Mouse (Mus musculus) forebrain, embryonic 11.5 days (tissue): Measurements from ENCODE around the gene Dnah12. TPM values are rescaled to one million over a fixed set of nuclear protein-coding genes. Genes with fewer than 3 reads are reported as not detected.

Experiments used
- ATAC-seq: fragments of 200-750 bp; cut with Nextera tagmentation; replicated peaks from 2 replicates; pipeline ENCODE4 v1.8.0; 2017; ENCODE audit warnings: moderate TSS enrichment; ENCODE audit not compliant: low FRiP score
- DNase-seq: peaks from one replicate; pipeline ENCODE4 v3.0.0-alpha.2; 2017; ENCODE audit warnings: low spot score
- H3K27ac ChIP-seq: fragments of 300-500 bp; sonication (generic); 2 replicates; pipeline ENCODE4 v1.5.1; 2014; ENCODE audit warnings: low read depth, low read length
- H3K27me3 ChIP-seq: fragments of 300-500 bp; sonication (generic); 2 replicates; pipeline ENCODE4 v1.6.1; 2014; ENCODE audit warnings: mild to moderate bottlenecking, low read length, mixed read lengths; ENCODE audit not compliant: control insufficient read depth, insufficient read depth
- H3K36me3 ChIP-seq: fragments of 300-500 bp; sonication (generic); 2 replicates; pipeline ENCODE4 v1.6.1; 2014; ENCODE audit warnings: mild to moderate bottlenecking, low read length, moderate library complexity, mixed read lengths; ENCODE audit not compliant: control insufficient read depth, insufficient read depth
- H3K4me1 ChIP-seq: fragments of 300-500 bp; sonication (generic); replicated peaks from 2 replicates; pipeline ENCODE4 v1.6.1; 2014; ENCODE audit warnings: low read length, mixed read lengths; ENCODE audit not compliant: control insufficient read depth, insufficient read depth
- H3K4me2 ChIP-seq: fragments of 300-500 bp; sonication (generic); 2 replicates; pipeline ENCODE4 v1.6.1; 2014; ENCODE audit warnings: low read depth, mild to moderate bottlenecking, low read length, moderate library complexity, mixed read lengths; ENCODE audit not compliant: severe bottlenecking
- H3K4me3 ChIP-seq: fragments of 300-500 bp; sonication (generic); 2 replicates; pipeline ENCODE4 v1.5.1; 2014; ENCODE audit warnings: low read depth, low read length
- H3K9ac ChIP-seq: fragments of 300-500 bp; sonication (generic); 2 replicates; pipeline ENCODE4 v1.6.1; 2014; ENCODE audit warnings: low read length
- H3K9me3 ChIP-seq: fragments of 300-500 bp; sonication (generic); 2 replicates; pipeline ENCODE4 v1.6.1; 2016; ENCODE audit warnings: low read length, mixed read lengths; ENCODE audit not compliant: control insufficient read depth
- WGBS: fragments of 180-500 bp; shearing (Covaris S2); extraction: QIAGEN DNeasy Blood & Tissue Kit; methylation state at CpG from one replicate; pipeline ENCODE4 v1.1.7; 2014; 5-methylcytosine and 5-hydroxymethylcytosine counted together
- polyA plus RNA-seq: library from polyadenylated mRNA; unstranded; fragments of >200 nt; fragmentation: Nextera tagmentation; extraction: Ambion mirVana; gene quantifications from 2 replicates; pipeline ENCODE4 v1.2.1, GENCODE M21; 2014

The Dnah12 gene
- polyA plus RNA-seq, 1 experiment from 2014 or later: 0.04 TPM

GRCm38 (mm10) chr14:26813871-26814270 lies 120.8 kb downstream of the Dnah12 start:
- Histone ChIP-seq H3K27me3 (no peaks in the 10 kb centered on the region), H3K36me3 (no peaks in the 10 kb centered on the region), H3K4me1 (no peaks in the 10 kb centered on the region), H3K9ac (no peak overlapping the region), H3K27ac (no peak overlapping the region), H3K4me3 (no peak overlapping the region), H3K4me2 (no peak overlapping the region), H3K9me3 (no peaks in the 10 kb centered on the region)
- 93% methylated on average over 2 of the region's 2 CpGs for WGBS
- DNase-seq: no peak
- no peak for ATAC-seq

GRCm38 (mm10) chr14:26814908-26815307 lies 121.8 kb downstream of the Dnah12 start:
- 57% methylated on average over 3 of the region's 3 CpGs for WGBS
- no peak for ATAC-seq
- DNase-seq: no peak

GRCm38 (mm10) chr14:26816785-26817184 lies 123.7 kb downstream of the Dnah12 start:
- Histone ChIP-seq H3K4me3 (no peak overlapping the region), H3K4me1 (no peaks in the 10 kb centered on the region), H3K27me3 (no peaks in the 10 kb centered on the region), H3K27ac (no peak overlapping the region), H3K36me3 (no peaks in the 10 kb centered on the region), H3K4me2 (no peak overlapping the region), H3K9ac (no peak overlapping the region), H3K9me3 (no peaks in the 10 kb centered on the region)
- ATAC-seq: no peak
- DNase-seq: no peak
- 77% methylated on average over 4 of the region's 4 CpGs for WGBS

More at GRCm38 (mm10) chr14:26814908-26815307, 121.8 kb downstream of the Dnah12 start:
- H3K9me3 ChIP-seq: no peaks in the 10 kb centered on the region
- H3K27me3 ChIP-seq: no peaks in the 10 kb centered on the region
- no peak overlapping the region for H3K9ac ChIP-seq
- H3K4me3 ChIP-seq: no peak overlapping the region
- no peaks in the 10 kb centered on the region for H3K36me3 ChIP-seq
- H3K4me2 ChIP-seq: no peak overlapping the region
- H3K4me1 ChIP-seq: no peaks in the 10 kb centered on the region
- no peak overlapping the region for H3K27ac ChIP-seq

GRCm38 (mm10) chr14:26826020-26826419 lies 132.9 kb downstream of the Dnah12 start:
- Histone ChIP-seq H3K4me3 (no peak overlapping the region), H3K9me3 (no peaks in the 10 kb centered on the region), H3K27me3 (no peaks in the 10 kb centered on the region), H3K27ac (no peak overlapping the region), H3K9ac (no peak overlapping the region), H3K4me1 (no peaks in the 10 kb centered on the region), H3K36me3 (no peaks in the 10 kb centered on the region), H3K4me2 (no peak overlapping the region)
- no peak for DNase-seq
- ATAC-seq: no peak
- 93% methylated on average over 2 of the region's 2 CpGs for WGBS

GRCm38 (mm10) chr14:26853053-26853452 lies 160.0 kb downstream of the Dnah12 start:
- Histone ChIP-seq H3K4me3 (no peak overlapping the region), H3K9ac (no peak overlapping the region), H3K4me2 (no peak overlapping the region), H3K36me3 (no peaks in the 10 kb centered on the region), H3K4me1 (no peaks in the 10 kb centered on the region), H3K27ac (no peak overlapping the region), H3K27me3 (no peaks in the 10 kb centered on the region), H3K9me3 (no peaks in the 10 kb centered on the region)
- ATAC-seq: no peak
- no peak for DNase-seq
- WGBS: 85% methylated on average over 8 of the region's 8 CpGs

GRCm38 (mm10) chr14:26854066-26854465 lies 161.0 kb downstream of the Dnah12 start:
- H3K9ac ChIP-seq: no peak overlapping the region
- 87% methylated on average over 2 of the region's 2 CpGs for WGBS
- DNase-seq: no peak
- no peaks in the 10 kb centered on the region for H3K27me3 ChIP-seq
- H3K4me2 ChIP-seq: no peak overlapping the region
- H3K27ac ChIP-seq: no peak overlapping the region
- no peaks in the 10 kb centered on the region for H3K36me3 ChIP-seq
- no peaks in the 10 kb centered on the region for H3K9me3 ChIP-seq
- H3K4me3 ChIP-seq: no peak overlapping the region
- no peak for ATAC-seq
- no peaks in the 10 kb centered on the region for H3K4me1 ChIP-seq

GRCm38 (mm10) chr14:26858364-26858763 lies 165.3 kb downstream of the Dnah12 start:
- Histone ChIP-seq H3K9ac (no peak overlapping the region), H3K4me1 (no peaks in the 10 kb centered on the region), H3K4me2 (no peak overlapping the region), H3K9me3 (no peaks in the 10 kb centered on the region), H3K4me3 (no peak overlapping the region), H3K27me3 (no peaks in the 10 kb centered on the region), H3K27ac (no peak overlapping the region), H3K36me3 (no peaks in the 10 kb centered on the region)
- WGBS: 73% methylated on average over 2 of the region's 2 CpGs
- no peak for DNase-seq
- ATAC-seq: no peak

- no peaks in the 10 kb centered on the region for H3K36me3 ChIP-seq
- no peaks in the 10 kb centered on the region for H3K4me1 ChIP-seq
- no peak for ATAC-seq
- no peak for DNase-seq
- H3K9ac ChIP-seq: no peak overlapping the region
- H3K4me3 ChIP-seq: no peak overlapping the region
- H3K9me3 ChIP-seq: no peaks in the 10 kb centered on the region
- H3K4me2 ChIP-seq: no peak overlapping the region
- 96% methylated on average over 3 of the region's 3 CpGs for WGBS
- no peak overlapping the region for H3K27ac ChIP-seq
- no peaks in the 10 kb centered on the region for H3K27me3 ChIP-seq
Observed at GRCm38 (mm10) chr14:26859024-26859423, 165.9 kb downstream of the Dnah12 start.

- Histone ChIP-seq H3K4me1 (no peaks in the 10 kb centered on the region), H3K27ac (no peak overlapping the region), H3K9ac (no peak overlapping the region), H3K9me3 (no peaks in the 10 kb centered on the region), H3K4me3 (no peak overlapping the region), H3K4me2 (no peak overlapping the region), H3K27me3 (no peaks in the 10 kb centered on the region), H3K36me3 (no peaks in the 10 kb centered on the region)
- 66% methylated on average over 9 of the region's 9 CpGs for WGBS
- no peak for ATAC-seq
- no peak for DNase-seq
Observed at GRCm38 (mm10) chr14:26867356-26867755, 174.3 kb downstream of the Dnah12 start.
